Mouse (Mus musculus) intestine, postnatal 0 days (tissue): ENCODE results near the gene Eif4e3. TPM values are rescaled to one million over a fixed set of nuclear protein-coding genes. Genes with fewer than 3 reads are reported as not detected.

ENCODE experiments used
- ATAC-seq: fragments of 200-750 bp; cut with Nextera tagmentation; 2 replicates; pipeline ENCODE4 v1.8.0; 2017; ENCODE audit warnings: mild to moderate bottlenecking, moderate TSS enrichment, moderate library complexity
- H3K27ac ChIP-seq: fragments of 300-500 bp; sonication (generic); 2 replicates; pipeline ENCODE4 v1.5.1; 2014; ENCODE audit warnings: mild to moderate bottlenecking, low read depth, low read length, moderate library complexity
- H3K27me3 ChIP-seq: fragments of 300-500 bp; sonication (generic); replicated peaks from 2 replicates; pipeline ENCODE4 v1.6.1; 2014; ENCODE audit warnings: low read length, mixed read lengths; ENCODE audit not compliant: control insufficient read depth, insufficient read depth
- H3K36me3 ChIP-seq: fragments of 300-500 bp; sonication (generic); 2 replicates; pipeline ENCODE4 v1.6.1; 2014; ENCODE audit warnings: mild to moderate bottlenecking, moderate library complexity; ENCODE audit not compliant: control insufficient read depth, insufficient read depth
- H3K4me1 ChIP-seq: fragments of 300-500 bp; sonication (generic); replicated peaks from 2 replicates; pipeline ENCODE4 v1.6.1; 2014; ENCODE audit warnings: antibody characterized with exemption, low read length, mixed read lengths; ENCODE audit not compliant: control insufficient read depth, insufficient read depth
- H3K4me2 ChIP-seq: fragments of 300-500 bp; sonication (generic); replicated peaks from 2 replicates; pipeline ENCODE4 v1.6.1; 2014; ENCODE audit warnings: low read depth, mild to moderate bottlenecking, moderate library complexity
- H3K4me3 ChIP-seq: fragments of 300-500 bp; sonication (generic); 2 replicates; pipeline ENCODE4 v1.5.1; 2014; ENCODE audit warnings: low read depth, low read length
- H3K9ac ChIP-seq: fragments of 300-500 bp; sonication (generic); 2 replicates; pipeline ENCODE4 v1.6.1; 2014; ENCODE audit warnings: mild to moderate bottlenecking, low read depth, low read length
- H3K9me3 ChIP-seq: fragments of 300-500 bp; sonication (generic); 2 replicates; pipeline ENCODE4 v1.6.1; 2016; ENCODE audit warnings: mixed run types; ENCODE audit not compliant: control insufficient read depth
- CTCF ChIP-seq: sonication (generic); IDR thresholded peaks from 2 replicates; pipeline ENCODE4 v1.5.1; 2016; ENCODE audit warnings: low read depth, mild to moderate bottlenecking, control low read depth, antibody characterized with exemption, moderate library complexity
- WGBS: fragments of 180-500 bp; shearing (Covaris S2); extraction: QIAGEN DNeasy Blood & Tissue Kit; methylation state at CpG from one replicate; pipeline ENCODE4 v1.1.7; 2014; 5-methylcytosine and 5-hydroxymethylcytosine counted together
- polyA plus RNA-seq: library from polyadenylated mRNA; unstranded; fragments of >200 nt; fragmentation: Nextera tagmentation; extraction: Ambion mirVana; gene quantifications from 2 replicates; pipeline ENCODE4 v1.2.1, GENCODE M21; 2015

The Eif4e3 gene
- polyA plus RNA-seq, 1 experiment from 2014 or later: 6.7 TPM

- H3K4me1 ChIP-seq: no peaks in the 10 kb centered on the region
- peak overlapping the region; percentile 66 for H3K9ac ChIP-seq
- 0 out of 2 replicates have a peak, but pooled peaks have one; percentile 16 for TF ChIP-seq CTCF
- no peaks in the 10 kb centered on the region for H3K9me3 ChIP-seq
- peaks cover 46% of the 10 kb centered on the region for H3K27me3 ChIP-seq
- peak; percentile 34; the same call in 1 of the 2 replicates for ATAC-seq
- no peaks in the 10 kb centered on the region for H3K36me3 ChIP-seq
- H3K27ac ChIP-seq: no peak overlapping the region
- peak overlapping the region; percentile 97 for H3K4me2 ChIP-seq
- WGBS: 2% methylated on average over 83 of the region's 110 CpGs
- H3K4me3 ChIP-seq: peak overlapping the region; percentile 68
Measured at GRCm38 (mm10) chr6:99692916-99693841, 26.6 kb upstream of the Eif4e3 start.

DNA sequence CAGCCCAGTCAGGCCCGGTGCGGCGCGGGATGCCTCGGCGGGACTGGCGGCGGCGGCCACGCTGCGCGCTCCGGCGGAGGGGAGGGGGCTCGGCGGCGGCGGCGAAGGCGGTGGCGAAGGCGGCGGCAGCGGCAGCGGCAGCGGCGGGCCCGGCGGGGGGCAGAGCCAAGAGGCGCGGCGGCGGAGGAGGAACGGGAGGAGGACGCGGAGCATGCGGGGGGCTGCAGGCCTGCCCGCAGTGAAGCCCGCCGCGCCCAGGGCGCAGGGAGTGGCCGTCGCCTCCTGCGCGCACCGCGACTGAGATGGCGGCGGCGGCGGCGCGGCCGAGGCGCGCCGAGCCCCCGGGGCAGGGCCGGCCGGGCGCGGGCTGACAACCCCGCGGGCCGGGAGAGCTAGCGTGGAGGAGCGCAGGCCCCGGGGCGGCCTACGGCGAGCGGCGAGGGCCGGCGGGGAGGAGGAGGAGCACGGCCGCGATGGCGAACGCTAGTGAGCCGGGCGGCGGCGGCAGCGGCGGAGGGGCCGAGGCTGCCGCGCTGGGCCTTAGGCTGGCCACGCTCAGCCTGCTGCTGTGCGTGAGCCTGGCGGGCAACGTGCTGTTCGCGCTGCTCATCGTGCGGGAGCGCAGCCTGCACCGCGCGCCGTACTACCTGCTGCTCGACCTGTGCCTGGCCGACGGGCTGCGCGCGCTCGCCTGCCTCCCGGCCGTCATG is 25.8 kb upstream of the Eif4e3 start, which contains the start of gene Gpr27:
Gene Gpr27, plus strand, starts transcription at position 474 of the 710 bp plus-strand sequence.
- peak within 1 kb of the TSS; percentile 68 for H3K4me3 ChIP-seq
- H3K27ac ChIP-seq: no peak within 1 kb of the TSS
- H3K36me3 ChIP-seq: no peaks in the 10 kb centered on the region
- no peaks in the 10 kb centered on the region for H3K9me3 ChIP-seq
- WGBS: under 1% methylated on average over 83 of the region's 112 CpGs
- H3K4me1 ChIP-seq: no peaks in the 10 kb centered on the region
- H3K4me2 ChIP-seq: peak within 1 kb of the TSS; percentile 97
- H3K9ac ChIP-seq: peak within 1 kb of the TSS; percentile 66
- H3K27me3 ChIP-seq: peaks cover 46% of the 10 kb centered on the region
- TF ChIP-seq CTCF: no peak
- ATAC-seq: peak; percentile 34

GRCm38 (mm10) chr6:99691666-99692205 is 25.2 kb upstream of the Eif4e3 start:
- H3K27ac ChIP-seq: no peak overlapping the region
- H3K27me3 ChIP-seq: peaks cover 45% of the 10 kb centered on the region
- no peaks in the 10 kb centered on the region for H3K9me3 ChIP-seq
- peak overlapping the region; percentile 68 for H3K4me3 ChIP-seq
- H3K4me2 ChIP-seq: peak overlapping the region; percentile 97
- 10% methylated on average over 25 of the region's 25 CpGs for WGBS
- 0 out of 2 replicates have a peak, but pooled peaks have one; percentile 6 for TF ChIP-seq CTCF
- no peak; the same call in 1 of the 2 replicates for ATAC-seq
- H3K36me3 ChIP-seq: no peaks in the 10 kb centered on the region
- peak overlapping the region; percentile 66 for H3K9ac ChIP-seq
- H3K4me1 ChIP-seq: no peaks in the 10 kb centered on the region

DNA sequence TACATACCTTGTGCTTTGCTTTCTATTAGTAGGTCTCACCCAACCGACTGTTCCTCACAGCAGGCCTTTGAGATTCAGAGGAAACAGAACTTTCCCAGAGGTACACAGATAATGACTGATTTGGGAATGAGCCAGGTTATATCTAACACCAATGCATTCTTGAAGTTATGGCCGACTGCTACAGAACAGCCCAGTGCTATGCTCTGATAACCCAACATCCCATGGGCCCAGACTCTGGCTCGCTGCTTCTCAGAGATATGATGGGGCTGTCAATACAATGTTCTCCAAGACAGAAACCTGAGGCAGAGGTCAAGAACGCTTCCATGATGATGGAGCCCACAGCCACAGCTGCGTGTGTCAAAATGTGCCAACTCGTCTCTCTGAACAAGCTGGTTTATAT is 21.9 kb upstream of the Eif4e3 start:
- 77% methylated on average over 6 of the region's 6 CpGs for WGBS
- no peak for TF ChIP-seq CTCF
- no peak overlapping the region for H3K9ac ChIP-seq

GRCm38 (mm10) chr6:99684899-99685298 is 18.3 kb upstream of the Eif4e3 start:
- TF ChIP-seq CTCF: peak; percentile 85
- no peak overlapping the region for H3K9ac ChIP-seq
- no peak overlapping the region for H3K4me3 ChIP-seq
- WGBS: 62% methylated on average over 5 of the region's 5 CpGs
- H3K36me3 ChIP-seq: no peaks in the 10 kb centered on the region
- no peak for ATAC-seq
- no peak overlapping the region for H3K27ac ChIP-seq
- H3K4me1 ChIP-seq: no peaks in the 10 kb centered on the region
- H3K9me3 ChIP-seq: no peaks in the 10 kb centered on the region
- H3K27me3 ChIP-seq: no peaks in the 10 kb centered on the region
- no peak overlapping the region for H3K4me2 ChIP-seq

More for the DNA sequence above, 21.9 kb upstream of the Eif4e3 start:
- Histone ChIP-seq H3K4me1 (no peaks in the 10 kb centered on the region), H3K36me3 (no peaks in the 10 kb centered on the region), H3K4me2 (no peak overlapping the region), H3K27ac (no peak overlapping the region), H3K4me3 (no peak overlapping the region), H3K27me3 (peaks cover 27% of the 10 kb centered on the region), H3K9me3 (no peaks in the 10 kb centered on the region)
- no peak for ATAC-seq

GRCm38 (mm10) chr6:99683974-99684373 is 17.4 kb upstream of the Eif4e3 start:
- Histone ChIP-seq H3K4me2 (no peak overlapping the region), H3K9ac (no peak overlapping the region), H3K27ac (no peak overlapping the region), H3K4me3 (no peak overlapping the region), H3K36me3 (no peaks in the 10 kb centered on the region), H3K9me3 (no peaks in the 10 kb centered on the region), H3K4me1 (no peaks in the 10 kb centered on the region), H3K27me3 (no peaks in the 10 kb centered on the region)
- ATAC-seq: no peak
- no peak for TF ChIP-seq CTCF
- WGBS: 93% methylated on average over 5 of the region's 5 CpGs
